Mouse (Mus musculus) embryonic fibroblast, embryonic 13.5 days (primary cell): ENCODE results near the gene Ube4b. TPM values are rescaled to one million over a fixed set of nuclear protein-coding genes. Genes with fewer than 3 reads are reported as not detected.

ENCODE experiments used
- H3K27ac ChIP-seq: 2 replicates; pipeline ENCODE4 v1.5.1; 2012; ENCODE audit warnings: low read length, control low read depth, inconsistent platforms; ENCODE audit not compliant: insufficient read depth
- H3K4me1 ChIP-seq: 2 replicates; pipeline ENCODE4 v1.6.1; 2011; ENCODE audit warnings: low read length; ENCODE audit not compliant: control insufficient read depth, insufficient read depth
- H3K4me3 ChIP-seq: 2 replicates; pipeline ENCODE4 v1.5.1; 2011; ENCODE audit warnings: mild to moderate bottlenecking, control low read depth, low read length; ENCODE audit not compliant: insufficient read depth
- CTCF ChIP-seq: IDR thresholded peaks from 2 replicates; pipeline ENCODE4 v1.5.1; 2011; ENCODE audit warnings: mild to moderate bottlenecking, control low read depth, low read length, moderate library complexity, borderline replicate concordance; ENCODE audit not compliant: insufficient read depth
- POLR2A ChIP-seq: IDR thresholded peaks from 2 replicates; pipeline ENCODE4 v1.6.1; 2011; ENCODE audit warnings: low read depth, mild to moderate bottlenecking, control low read depth, low read length, moderate library complexity
- polyA plus RNA-seq: library from polyadenylated mRNA; stranded (reverse); fragments of >200 nt; gene quantifications from 2 replicates; pipeline ENCODE4 v1.2.4, GENCODE M21; 2011; ENCODE audit warnings: low read depth; ENCODE audit not compliant: missing spikeins, insufficient read length

The Ube4b gene
- polyA plus RNA-seq, 1 experiment = 86.6 TPM

GRCm38 (mm10) chr4:149292984-149293383 is 133.6 kb downstream of the Ube4b start:
- TF ChIP-seq POLR2A (no peak), CTCF (no peak)
- Histone ChIP-seq H3K4me1 (peaks cover 6% of the 10 kb centered on the region; the same call in 1 of the 2 replicates), H3K27ac (no peak overlapping the region), H3K4me3 (no peak overlapping the region)

GRCm38 (mm10) chr4:149291061-149291460 is 135.5 kb downstream of the Ube4b start:
- Histone ChIP-seq H3K27ac (no peak overlapping the region), H3K4me3 (no peak overlapping the region), H3K4me1 (peaks cover 9% of the 10 kb centered on the region; the same call in 1 of the 2 replicates)
- TF ChIP-seq POLR2A = no peak

- no peak for TF ChIP-seq POLR2A
- no peak overlapping the region for H3K27ac ChIP-seq
- no peak overlapping the region for H3K4me3 ChIP-seq
- peaks cover 6% of the 10 kb centered on the region; the same call in 1 of the 2 replicates for H3K4me1 ChIP-seq
These were observed 136.3 kb downstream of the Ube4b start for GRCm38 (mm10) chr4:149290157-149290750.

DNA sequence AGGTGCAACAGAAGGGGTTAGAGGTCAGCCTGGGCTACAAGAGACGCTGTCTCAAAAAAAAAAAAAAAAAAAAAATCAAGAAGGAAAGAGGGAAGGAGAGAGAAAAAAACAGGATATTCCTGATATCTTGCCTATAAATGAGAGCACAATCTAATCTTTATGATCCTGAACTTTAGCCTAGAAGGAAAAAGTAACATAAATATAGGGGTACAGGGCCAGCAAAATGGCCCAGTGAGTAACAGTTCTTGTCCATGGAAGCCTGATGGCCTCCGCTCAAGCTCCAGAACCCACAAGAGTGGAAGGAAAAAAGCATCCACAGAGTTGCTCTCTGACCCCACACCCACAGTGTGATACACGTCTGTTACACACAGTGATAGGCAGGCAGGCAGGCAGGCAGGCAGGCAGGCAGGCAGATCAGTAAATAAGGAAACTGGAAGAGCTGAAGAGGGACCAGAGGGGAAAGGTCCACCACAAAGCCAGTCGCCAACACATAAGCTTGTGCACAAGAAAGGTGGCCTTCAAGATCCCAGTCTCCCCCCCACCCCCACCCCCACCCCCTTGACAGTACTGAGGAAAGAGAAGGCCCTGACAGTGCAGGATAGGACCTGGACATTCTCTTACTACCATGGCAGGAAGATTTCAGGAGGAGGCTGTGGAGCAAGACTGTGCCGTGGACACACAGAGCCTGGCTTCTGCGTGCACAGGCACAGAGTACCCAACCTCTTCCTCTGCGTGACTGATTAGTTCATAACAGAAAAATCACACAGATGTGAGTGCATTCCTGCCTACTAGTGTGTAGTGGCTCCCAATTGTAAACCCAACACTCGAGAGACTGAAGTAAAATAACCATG is 140.0 kb downstream of the Ube4b start:
- no peak overlapping the region for H3K27ac ChIP-seq
- peaks cover 24% of the 10 kb centered on the region for H3K4me1 ChIP-seq
- TF ChIP-seq CTCF (no peak), POLR2A (no peak)
- no peak overlapping the region for H3K4me3 ChIP-seq

DNA sequence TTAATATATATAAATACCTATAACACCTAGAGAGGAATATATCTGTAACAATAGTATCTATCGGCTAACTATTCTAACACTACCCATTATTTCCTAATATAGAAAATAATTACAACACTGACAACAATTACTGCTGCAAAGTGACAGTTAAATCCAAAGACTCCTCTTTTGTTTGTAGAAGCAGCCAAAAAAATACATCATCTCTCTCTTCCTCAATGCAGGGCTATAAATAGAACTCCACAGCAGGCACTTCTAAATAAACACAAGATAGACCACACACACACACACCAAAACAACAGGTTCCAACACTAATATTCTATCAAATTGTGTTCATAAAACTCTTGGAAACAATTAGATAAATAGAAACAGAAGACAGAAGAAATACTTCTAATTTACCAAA is 140.9 kb downstream of the Ube4b start:
- peaks cover 24% of the 10 kb centered on the region for H3K4me1 ChIP-seq
- no peak for TF ChIP-seq POLR2A
- no peak for TF ChIP-seq CTCF
- H3K27ac ChIP-seq = no peak overlapping the region
- H3K4me3 ChIP-seq = no peak overlapping the region

- H3K4me3 ChIP-seq = no peak overlapping the region
- 0 out of 2 replicates have a peak overlapping the region, but pooled peaks have one; percentile 32 for H3K27ac ChIP-seq
- peaks cover 28% of the 10 kb centered on the region for H3K4me1 ChIP-seq
- no peak for TF ChIP-seq POLR2A
- no peak for TF ChIP-seq CTCF
These were observed 143.5 kb downstream of the Ube4b start for GRCm38 (mm10) chr4:149283018-149283417.

DNA sequence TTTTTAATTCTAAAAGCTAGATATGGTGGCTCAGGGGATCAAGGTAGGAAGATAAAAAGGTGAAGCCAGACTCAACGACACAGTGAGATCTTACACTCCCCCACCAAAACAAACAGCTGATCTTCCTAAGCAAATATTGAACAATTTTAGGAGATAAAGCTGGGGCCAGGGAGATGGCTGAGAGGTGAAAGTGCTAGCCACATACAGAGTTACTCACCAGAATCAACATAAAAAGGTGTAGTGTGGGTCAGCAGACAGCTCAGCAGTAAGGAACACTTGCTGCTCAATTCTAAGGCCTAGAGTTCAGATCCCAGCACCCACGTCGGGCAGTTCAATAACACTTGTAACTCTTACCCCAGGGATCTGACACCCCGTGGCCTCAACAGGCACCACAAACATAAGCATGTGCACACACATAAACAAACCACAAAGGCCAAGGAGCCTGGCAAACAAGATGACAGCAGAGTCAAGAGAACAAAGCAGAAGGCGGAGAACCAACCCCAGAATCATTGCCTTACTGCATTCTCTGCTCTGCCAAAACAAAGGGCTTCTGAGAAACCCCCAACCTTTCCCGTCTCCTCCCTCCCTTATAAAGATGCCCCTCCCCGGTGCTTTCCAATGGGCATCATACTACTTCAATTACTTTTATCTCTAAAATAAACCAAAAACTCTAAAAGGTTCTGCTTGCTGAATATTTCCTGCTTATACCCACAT is 144.4 kb downstream of the Ube4b start:
- Histone ChIP-seq H3K4me3 (no peak overlapping the region), H3K27ac (0 out of 2 replicates have a peak overlapping the region, but pooled peaks have one; percentile 32), H3K4me1 (peaks cover 28% of the 10 kb centered on the region)
- TF ChIP-seq CTCF (no peak), POLR2A (no peak)

Other genes with a start within 250 kb of the Ube4b start
- 79.8 and 84.1 TPM in 2 replicates for gene Kif1b, start 119.1 kb downstream of the Ube4b start, polyA plus RNA-seq
- not detected in 2 replicates for gene Rbp7, start 28.2 kb upstream of the Ube4b start, polyA plus RNA-seq
- gene Tmem274, start 50.6 kb upstream of the Ube4b start, polyA plus RNA-seq = not detected in 2 replicates
- 5.1 and 7.0 TPM in 2 replicates for gene Nmnat1, start 58.5 kb upstream of the Ube4b start, polyA plus RNA-seq
- gene Lzic, start 58.5 kb upstream of the Ube4b start, polyA plus RNA-seq = 48.3 and 49.3 TPM in 2 replicates
- gene Ctnnbip1, start 91.5 kb upstream of the Ube4b start, polyA plus RNA-seq = 11.4 TPM in 2 replicates
- 52.0 and 53.6 TPM in 2 replicates for gene Clstn1, start 159.7 kb upstream of the Ube4b start, polyA plus RNA-seq